Mouse (Mus musculus) Patski (cell line): ENCODE measurements around the gene Unc80. TPM values are rescaled to one million over a fixed set of nuclear protein-coding genes. Genes with fewer than 3 reads are reported as not detected.
"Not testable (repeated sequence)": the region's sequence is repeated elsewhere in the genome, so short reads cannot be mapped to it uniquely, and the experiment has no call there.

ENCODE experiments used
- ATAC-seq: fragments of 100-300 bp; one replicate; pipeline ENCODE4 v1.8.0; 2021
- CTCF ChIA-PET: fragments of 350-600 bp; sonication (Branson Sonifier 250); formaldehyde crosslinking; loops from one replicate; lab custom pipeline; 2022; ENCODE audit warnings: inconsistent platforms; lab: Charles Lee
- POLR2A ChIA-PET: fragments of 350-600 bp; sonication (Branson Sonifier 250); formaldehyde crosslinking; loops from one replicate; lab custom pipeline; 2022; ENCODE audit warnings: antibody characterized with exemption, inconsistent platforms; lab: Charles Lee
- DNase-seq: peaks from one replicate; pipeline ENCODE4 v3.0.0-alpha.2; 2011; ENCODE audit warnings: low read depth, low spot score
- H3K27me3 ChIP-seq: fragments of 371-371 bp; one replicate; pipeline ENCODE4 v1.5.1; 2021
- CTCF ChIP-seq: fragments of 100-300 bp; IDR thresholded peaks from one replicate; pipeline ENCODE4 v1.5.1; 2021
- in situ Hi-C: fragments of 300-500 bp; cut with MboI; formaldehyde crosslinking; loops from 3 replicates; pipeline ENCODE4 v1.11.1; 2018; ENCODE audit warnings: low pct_unique_long_range_greater_than_20kb, mixed read lengths
- polyA plus RNA-seq: library from polyadenylated mRNA; unstranded; gene quantifications from one replicate; pipeline ENCODE4 v1.2.3, GENCODE M21; 2021

Gene Unc80
- polyA plus RNA-seq, 1 experiment from 2014 or later = not detected

DNA sequence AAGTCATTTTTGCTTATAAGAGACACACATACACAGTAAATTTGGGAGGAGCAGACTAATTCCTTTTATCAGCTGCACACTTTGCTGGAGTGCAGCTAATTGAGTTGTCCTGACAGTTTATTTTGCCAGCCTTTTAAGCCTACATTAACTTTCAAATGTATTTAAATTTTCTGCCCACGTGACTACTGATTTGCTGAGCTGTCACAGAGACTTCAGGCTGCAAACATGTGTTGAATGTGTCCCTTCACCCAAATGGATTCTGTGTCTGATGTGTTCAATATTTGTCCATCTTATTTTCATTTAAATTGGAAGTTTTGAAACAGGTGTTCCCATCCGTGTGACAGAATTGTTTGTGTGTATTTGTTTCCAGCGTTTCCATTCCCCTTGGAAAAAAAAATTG is 223.6 kb downstream of the Unc80 start:
- H3K27me3 ChIP-seq = peaks cover 73% of the 10 kb centered on the region
- POLR2A ChIA-PET = interaction anchor here (0.7 kb wide), 1 partner anchor 31 kb away, joined by 3 read pairs; no protein-coding TSS in a partner anchor
- ATAC-seq = no peak
- CTCF ChIA-PET = no interaction called here
- in situ Hi-C loops = loop anchor here (25.0 kb wide), 1 partner anchor 321 kb away; no protein-coding TSS in a partner anchor
- no peak for DNase-seq
- TF ChIP-seq CTCF = no peak

DNA sequence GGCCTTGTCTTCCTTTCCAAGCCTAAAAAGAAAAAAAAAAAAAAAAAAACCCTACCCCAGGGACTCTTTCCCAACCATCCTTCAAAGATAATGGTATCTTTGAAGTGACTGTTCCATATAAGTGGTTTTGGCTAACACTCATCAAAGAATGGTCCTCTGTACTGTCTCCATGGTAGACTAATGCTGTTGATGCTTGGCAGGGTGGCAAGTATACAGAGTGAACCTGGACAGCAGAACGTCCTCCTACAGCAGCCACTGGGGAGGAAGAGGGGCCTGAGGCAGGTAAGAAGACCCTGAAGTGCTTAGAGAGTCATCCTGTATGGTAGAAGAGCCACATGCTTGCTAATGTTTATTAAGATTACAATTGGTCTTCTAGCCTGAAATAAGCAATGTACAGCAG is 224.1 kb downstream of the Unc80 start:
- no peak for ATAC-seq
- TF ChIP-seq CTCF = no peak
- peaks cover 72% of the 10 kb centered on the region for H3K27me3 ChIP-seq
- in situ Hi-C loops = loop anchor here (25.0 kb wide), 1 partner anchor 320 kb away; no protein-coding TSS in a partner anchor
- no peak for DNase-seq
- ChIA-PET CTCF (no interaction called here), POLR2A (interaction anchor here (0.6 kb wide), 1 partner anchor 1905 kb away, joined by 3 read pairs; no protein-coding TSS in a partner anchor)

DNA sequence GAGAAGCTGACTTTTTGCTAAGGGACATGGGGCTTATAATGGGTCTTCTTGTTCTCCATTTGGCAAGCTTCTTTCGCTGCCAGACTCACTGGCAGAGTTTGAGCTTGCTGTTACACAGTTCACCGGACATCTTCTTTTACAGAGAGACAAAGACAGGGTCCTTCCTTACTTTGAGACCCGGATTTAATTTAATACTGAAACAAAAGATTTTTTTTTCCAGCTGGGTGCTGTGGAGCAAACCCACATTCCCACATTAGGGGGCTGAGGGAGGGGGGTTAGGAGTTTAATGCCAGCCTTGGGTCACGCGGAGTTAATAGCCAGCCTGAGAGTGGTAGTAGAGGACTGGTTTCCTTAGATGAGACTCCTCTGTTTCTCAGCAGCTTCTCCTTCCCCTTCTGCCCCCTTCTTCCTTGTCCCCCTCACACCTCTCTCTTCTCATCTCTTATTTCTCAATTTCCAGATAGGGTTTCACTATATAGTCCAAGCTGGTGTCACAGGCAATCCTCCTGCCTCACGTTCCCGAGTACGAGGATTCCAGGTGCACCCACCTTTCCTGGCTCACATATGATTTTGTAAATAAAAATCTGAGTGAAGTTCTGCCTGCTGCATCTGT is 224.7 kb downstream of the Unc80 start:
- H3K27me3 ChIP-seq = peaks cover 72% of the 10 kb centered on the region
- DNase-seq (no peak), ATAC-seq (no peak)
- in situ Hi-C loops = loop anchor here (25.0 kb wide), 1 partner anchor 319 kb away; no protein-coding TSS in a partner anchor
- TF ChIP-seq CTCF = no peak
- POLR2A ChIA-PET = interaction anchor here (0.6 kb wide), 1 partner anchor 1904 kb away, joined by 3 read pairs; no protein-coding TSS in a partner anchor
- CTCF ChIA-PET = no interaction called here

DNA sequence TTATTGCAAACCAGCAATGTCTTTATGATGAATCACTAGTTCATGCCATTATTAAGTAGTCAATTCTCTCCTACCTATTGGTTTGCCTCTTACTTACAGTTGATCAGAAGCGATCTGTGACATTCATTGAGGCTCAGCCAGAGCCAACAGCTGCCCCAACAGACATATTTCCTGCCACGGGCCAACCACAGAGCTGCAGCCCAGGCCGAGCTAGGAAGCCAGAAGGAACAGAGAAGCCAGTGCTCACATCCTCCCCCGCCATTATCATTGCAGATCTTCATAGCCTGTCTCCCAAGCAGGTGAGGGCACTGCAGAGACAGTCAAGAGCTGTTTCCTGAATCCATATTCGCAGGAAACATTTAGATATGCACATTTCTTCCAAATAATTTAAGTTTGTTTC is 226.1 kb downstream of the Unc80 start:
- H3K27me3 ChIP-seq = peaks cover 69% of the 10 kb centered on the region
- CTCF ChIA-PET = no interaction called here
- POLR2A ChIA-PET = no interaction called here
- ATAC-seq (no peak), DNase-seq (no peak)
- no peak for TF ChIP-seq CTCF
- in situ Hi-C loops = loop anchor here (25.0 kb wide), 1 partner anchor 318 kb away; no protein-coding TSS in a partner anchor

DNA sequence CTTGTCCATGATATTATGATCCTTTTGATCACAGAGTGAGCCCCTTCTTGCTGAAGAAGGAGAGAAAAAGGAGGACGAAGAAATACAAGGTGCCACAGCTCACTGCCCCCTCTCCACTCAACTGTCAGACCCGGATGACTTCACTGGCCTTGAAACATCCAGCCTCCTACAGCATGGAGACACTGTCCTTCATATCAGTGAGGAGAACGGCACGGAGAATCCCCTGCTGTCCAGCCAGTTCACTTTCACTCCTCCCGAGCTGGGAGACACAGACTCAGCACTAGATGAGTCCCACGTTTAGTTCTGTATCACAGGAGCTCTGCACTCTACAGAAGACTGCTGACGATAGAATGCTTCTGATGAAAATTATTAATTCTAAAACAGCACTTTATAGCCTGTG is 227.1 kb downstream of the Unc80 start:
- in situ Hi-C loops = loop anchor here (25.0 kb wide), 1 partner anchor 317 kb away; no protein-coding TSS in a partner anchor
- ATAC-seq (no peak), DNase-seq (no peak)
- no peak for TF ChIP-seq CTCF
- ChIA-PET CTCF (no interaction called here), POLR2A (no interaction called here)
- H3K27me3 ChIP-seq = peaks cover 62% of the 10 kb centered on the region

DNA sequence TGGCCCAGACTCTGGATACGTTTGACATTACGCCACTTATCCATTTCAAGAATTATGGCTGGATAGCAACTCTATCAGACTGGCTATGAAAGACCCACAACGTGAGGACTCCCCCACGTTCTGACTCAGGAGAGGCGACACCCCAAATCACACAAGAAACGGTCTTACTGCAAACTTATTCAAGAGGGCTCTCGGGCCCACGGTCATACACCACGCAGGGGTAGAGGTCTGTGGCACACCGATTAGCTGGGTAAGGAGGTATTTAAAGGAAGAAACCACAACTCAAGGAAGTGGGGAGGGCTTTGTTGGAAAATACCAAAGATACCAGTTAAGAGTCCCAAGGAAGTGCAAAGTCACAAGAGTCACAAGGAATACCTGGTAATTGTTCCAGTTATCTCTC is 231.5 kb downstream of the Unc80 start:
- CTCF ChIA-PET, DNase-seq, POLR2A ChIA-PET, ATAC-seq: not testable (repeated sequence)
- peaks cover 31% of the 10 kb centered on the region for H3K27me3 ChIP-seq
- in situ Hi-C loops = loop anchor here (10.0 to 25.0 kb wide), 2 partner anchors 135 to 313 kb away; no protein-coding TSS in a partner anchor

DNA sequence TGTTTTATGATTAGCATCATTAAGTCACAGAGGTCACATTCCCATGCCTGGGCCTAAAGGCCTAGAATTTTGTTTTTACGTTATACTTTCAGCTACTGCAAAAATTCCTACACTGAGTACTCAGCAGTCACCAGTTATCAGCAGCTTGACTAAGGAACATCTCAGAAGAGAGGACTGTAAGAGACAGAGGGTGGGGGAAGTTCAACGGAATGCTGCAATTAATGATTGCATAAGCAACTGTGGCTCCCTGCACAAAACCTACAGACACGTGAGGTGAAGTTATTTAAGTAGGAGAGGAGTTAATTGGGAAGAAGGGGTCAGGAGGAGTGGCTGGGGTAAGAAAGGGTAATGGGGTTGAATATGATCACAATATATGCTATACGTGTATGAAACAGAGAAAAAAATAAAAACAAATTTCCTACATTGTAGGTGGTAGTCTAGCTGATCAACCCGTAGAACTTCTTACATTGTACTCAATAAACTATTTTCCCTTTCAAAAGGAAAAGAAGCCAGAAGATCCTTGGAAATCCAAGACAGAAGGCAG is 232.1 kb downstream of the Unc80 start:
- TF ChIP-seq CTCF = no peak
- POLR2A ChIA-PET = no interaction called here
- ATAC-seq (no peak), DNase-seq (no peak)
- peaks cover 29% of the 10 kb centered on the region for H3K27me3 ChIP-seq
- in situ Hi-C loops = loop anchor here (10.0 kb wide), 1 partner anchor 135 kb away; no protein-coding TSS in a partner anchor
- CTCF ChIA-PET = no interaction called here

DNA sequence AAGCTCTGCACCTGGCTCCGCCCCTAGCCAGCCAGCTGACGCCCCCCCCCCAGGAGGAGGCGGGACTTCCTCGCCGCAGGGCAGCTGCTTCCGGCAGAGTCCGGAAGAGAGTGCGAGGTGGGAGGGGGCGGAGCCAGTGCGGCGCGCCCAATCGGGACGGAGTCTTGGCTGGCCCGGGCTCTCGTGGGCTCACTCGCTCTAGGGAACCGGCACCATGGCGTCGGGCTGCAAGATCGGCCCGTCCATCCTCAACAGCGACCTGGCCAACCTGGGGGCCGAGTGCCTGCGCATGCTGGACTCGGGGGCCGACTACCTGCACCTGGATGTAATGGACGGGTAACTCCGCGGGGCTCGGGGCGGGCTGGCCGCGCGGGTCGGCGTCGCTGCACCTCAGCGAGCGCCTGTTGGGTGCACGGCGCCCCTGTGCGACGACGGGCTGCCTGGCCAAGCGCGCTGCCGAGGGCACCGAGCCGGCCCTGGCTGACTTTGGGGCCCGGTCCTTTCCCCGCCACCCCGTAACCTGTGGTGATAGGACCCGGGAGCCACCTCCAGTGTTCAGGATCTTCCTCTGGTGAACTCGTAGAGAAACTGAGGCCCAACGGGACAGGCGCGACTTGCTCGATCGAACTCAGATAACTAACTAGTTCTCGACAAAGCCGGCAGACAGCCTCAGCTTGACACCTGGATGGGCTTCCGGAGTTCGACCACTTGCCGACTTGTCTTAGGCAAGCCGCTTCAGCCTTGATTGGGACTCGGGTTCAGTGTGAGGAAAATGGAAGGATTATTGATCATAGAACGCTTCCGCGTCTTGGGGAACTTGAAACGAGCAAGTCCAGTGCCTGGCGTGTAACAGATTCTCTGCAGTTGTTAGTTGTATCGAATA is 232.8 kb downstream of the Unc80 start, which contains the start of gene Rpe:
Rpe (plus strand) TSS at position 139 of the 883 bp plus-strand sequence.
- POLR2A ChIA-PET = no interaction called here
- peak; percentile 100 for ATAC-seq
- CTCF ChIA-PET = no interaction called here
- DNase-seq = peak; percentile 53
- peaks cover 24% of the 10 kb centered on the region for H3K27me3 ChIP-seq
- in situ Hi-C loops = loop anchor here (10.0 kb wide), 1 partner anchor 134 kb away; no protein-coding TSS in a partner anchor
- peak; percentile 43 for TF ChIP-seq CTCF

DNA sequence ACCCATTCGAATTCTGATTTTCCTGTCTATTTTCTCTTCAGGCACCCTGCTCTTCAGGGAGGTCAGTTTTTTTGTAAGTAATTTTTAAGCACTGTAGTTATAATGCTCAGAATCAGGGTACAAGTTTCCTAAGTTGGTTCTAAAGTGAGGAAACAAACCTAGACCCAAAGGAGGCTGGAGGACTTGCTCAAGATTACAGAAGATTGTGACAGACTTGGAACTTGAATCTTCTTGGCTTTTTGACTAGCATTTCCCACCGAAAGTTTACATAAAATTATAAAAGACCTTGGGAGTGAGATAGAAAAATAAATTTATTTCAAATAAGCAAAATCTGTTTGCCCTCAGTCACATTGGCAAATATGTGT is 233.4 kb downstream of the Unc80 start:
- ATAC-seq = no peak
- H3K27me3 ChIP-seq = peaks cover 20% of the 10 kb centered on the region
- in situ Hi-C loops = loop anchor here (10.0 kb wide), 1 partner anchor 133 kb away; no protein-coding TSS in a partner anchor
- no peak for DNase-seq
- CTCF ChIA-PET = no interaction called here
- TF ChIP-seq CTCF = no peak
- POLR2A ChIA-PET = no interaction called here

DNA sequence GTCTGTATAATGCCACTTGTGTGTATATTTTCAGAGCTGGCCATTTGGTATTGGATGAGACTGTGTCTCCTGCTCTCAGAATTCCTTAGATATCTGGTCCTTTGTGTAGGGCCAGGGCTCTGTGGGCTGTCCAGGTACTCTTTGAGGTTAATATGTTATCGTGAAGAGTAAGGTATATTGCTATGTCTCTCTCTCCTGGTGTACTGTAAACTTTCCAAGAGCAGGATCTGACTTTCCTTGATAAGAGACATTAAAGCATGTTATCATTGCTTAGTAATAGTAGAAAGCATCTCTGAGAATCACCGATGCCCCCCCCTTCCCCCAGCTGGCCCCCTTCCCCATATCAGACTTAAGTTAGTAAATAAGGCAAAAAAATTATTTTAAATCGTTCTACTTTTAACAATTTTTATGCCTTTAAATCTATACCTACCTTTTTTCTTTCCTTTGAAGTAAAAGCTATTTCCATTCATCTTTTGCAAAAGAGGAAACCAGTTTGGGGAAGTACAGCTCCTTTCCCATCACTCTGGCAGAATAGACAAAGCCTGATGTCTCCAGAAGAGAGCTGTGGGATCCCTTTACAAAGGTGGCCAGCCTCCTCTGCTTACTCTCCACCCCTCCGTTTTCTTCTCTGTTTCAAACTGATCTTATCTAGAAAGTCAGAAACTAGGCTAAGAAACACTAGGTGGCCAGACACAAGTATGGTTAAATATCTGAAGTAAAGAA is 234.6 kb downstream of the Unc80 start:
- H3K27me3 ChIP-seq = peaks cover 11% of the 10 kb centered on the region
- POLR2A ChIA-PET = no interaction called here
- in situ Hi-C loops = loop anchor here (10.0 kb wide), 1 partner anchor 132 kb away; no protein-coding TSS in a partner anchor
- no peak for TF ChIP-seq CTCF
- CTCF ChIA-PET = no interaction called here
- no peak for DNase-seq
- no peak for ATAC-seq
